Mouse (Mus musculus) gastrocnemius, postnatal 10 days (tissue): ENCODE measurements around the gene Ighmbp2. TPM values are rescaled to one million over a fixed set of nuclear protein-coding genes. Genes with fewer than 3 reads are reported as not detected.
"Not testable (repeated sequence)": the region's sequence is repeated elsewhere in the genome, so short reads cannot be mapped to it uniquely, and the experiment has no call there.

Experiments
- DNase-seq: peaks from one replicate; pipeline ENCODE4 v3.0.0; 2021; ENCODE audit warnings: mixed read lengths
- microRNA-seq, 2 experiments: library from miRNA; unstranded; fragments of <30 nt; microRNA quantifications; one replicate each; pipeline ENCODE4 v1.2.0; 2021
- total RNA-seq, 2 experiments: library from RNA; stranded (reverse); gene quantifications; 2 replicates each; pipeline ENCODE4 v1.2.3; 2021

Gene Ighmbp2
- total RNA-seq, 2 experiments from 2014 or later, result 3.7 to 4.0 TPM

DNA sequence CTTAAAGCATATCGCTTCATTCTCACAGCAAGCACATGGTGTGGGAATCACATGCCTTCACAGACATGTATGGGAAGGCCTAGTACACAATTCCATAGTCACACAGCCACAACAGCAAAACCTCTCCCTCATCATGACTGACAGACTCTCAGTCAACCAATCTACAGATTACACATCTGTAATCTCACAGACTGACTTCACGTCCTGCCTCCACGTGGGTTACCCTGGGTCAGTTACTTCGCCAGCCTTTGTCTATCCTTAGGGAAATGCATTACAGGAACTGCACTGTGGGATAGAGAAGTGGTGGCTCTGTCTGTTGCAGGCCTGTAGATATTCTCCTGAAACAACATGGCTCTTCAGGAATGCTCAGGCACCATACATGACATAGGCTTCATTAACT is 931 bp downstream of the Ighmbp2 start:
- no peak for DNase-seq

DNA sequence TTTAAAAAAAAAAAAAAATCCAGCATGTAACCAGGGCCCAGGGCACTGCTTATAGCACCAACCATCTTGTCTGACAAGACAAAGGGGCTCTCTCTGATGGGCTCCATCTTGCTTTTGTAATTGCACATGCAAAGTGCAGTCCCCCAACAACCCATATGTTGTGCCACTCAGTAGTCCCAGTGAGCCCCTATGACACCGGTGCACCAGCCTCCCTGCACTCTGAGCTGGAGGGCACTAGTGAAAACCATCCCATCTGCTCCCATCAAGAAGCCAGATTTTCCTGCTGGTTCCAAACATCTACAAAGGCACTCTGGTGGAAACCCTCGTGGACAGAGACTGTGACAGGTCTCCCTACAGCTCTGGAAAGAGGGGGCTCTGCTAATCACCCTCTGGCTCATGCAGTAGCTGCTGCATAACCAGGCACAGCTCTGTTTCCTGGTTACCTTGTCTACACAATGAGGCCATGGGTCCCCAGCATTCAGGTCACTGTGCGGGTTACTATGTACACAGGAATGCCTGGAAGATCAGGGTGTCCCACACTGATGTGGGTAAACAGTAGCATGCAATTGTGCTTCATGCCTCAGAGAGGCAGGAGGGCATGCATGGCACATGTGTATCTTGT is 7.0 kb downstream of the Ighmbp2 start:
- DNase-seq, result no peak

DNA sequence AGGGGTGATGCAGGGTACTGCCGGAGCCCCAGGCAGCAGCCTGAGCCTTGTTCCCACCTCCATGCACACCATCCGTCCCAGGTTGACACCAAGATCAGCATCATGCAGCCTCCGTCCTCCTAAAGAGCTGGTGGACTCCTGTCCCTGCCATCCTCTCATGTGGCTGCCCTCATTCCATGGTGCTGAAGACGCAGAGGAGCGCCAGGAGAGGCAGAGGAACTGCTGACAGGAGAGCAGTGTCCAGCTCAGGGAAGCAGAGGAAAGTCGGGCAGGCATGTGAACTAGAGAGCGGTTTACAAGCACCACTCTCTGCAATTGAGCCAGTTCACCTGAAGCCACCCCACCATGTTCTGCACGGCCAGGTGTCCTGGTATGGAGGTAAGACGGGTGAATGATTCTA is 9.5 kb downstream of the Ighmbp2 start:
- DNase-seq, result no peak

DNA sequence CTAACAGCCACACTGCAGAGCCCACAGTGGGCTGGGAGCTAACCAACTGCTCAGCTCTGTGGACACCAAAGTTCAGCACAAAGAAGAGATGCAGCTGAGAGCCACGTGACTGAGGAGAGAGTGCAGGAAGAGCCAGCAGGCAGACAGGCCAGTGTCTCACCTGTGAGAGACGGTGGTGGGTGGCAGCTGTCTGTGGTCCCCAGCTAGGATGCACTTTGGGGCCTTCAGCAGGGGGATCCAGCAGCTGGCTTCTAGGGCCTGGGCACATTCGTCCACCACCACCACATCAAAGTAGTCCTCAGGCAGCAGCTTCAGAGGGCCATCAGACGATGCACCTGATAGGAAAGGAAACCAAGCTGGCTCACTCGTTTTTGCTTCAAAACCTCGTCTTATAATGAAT is 11.5 kb downstream of the Ighmbp2 start:
- no peak for DNase-seq

DNA sequence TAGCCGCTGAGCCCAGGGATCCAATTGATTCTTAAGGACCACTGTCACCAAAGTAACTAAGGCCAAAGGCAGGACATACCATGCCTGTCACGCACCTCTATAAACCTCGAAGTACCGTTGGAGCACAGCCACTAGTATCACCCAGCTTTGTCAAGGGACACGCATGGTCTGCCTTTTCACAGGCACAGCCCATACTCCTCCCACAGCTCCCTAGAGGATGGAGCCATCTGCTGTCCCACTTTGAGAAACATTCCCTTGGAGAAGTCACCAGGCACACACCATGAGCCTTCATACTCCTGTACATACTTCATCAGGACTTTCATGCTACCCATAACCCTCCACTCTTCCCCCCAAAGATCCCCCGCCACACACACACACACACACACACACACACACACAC is 13.0 kb downstream of the Ighmbp2 start:
- no peak for DNase-seq

DNA sequence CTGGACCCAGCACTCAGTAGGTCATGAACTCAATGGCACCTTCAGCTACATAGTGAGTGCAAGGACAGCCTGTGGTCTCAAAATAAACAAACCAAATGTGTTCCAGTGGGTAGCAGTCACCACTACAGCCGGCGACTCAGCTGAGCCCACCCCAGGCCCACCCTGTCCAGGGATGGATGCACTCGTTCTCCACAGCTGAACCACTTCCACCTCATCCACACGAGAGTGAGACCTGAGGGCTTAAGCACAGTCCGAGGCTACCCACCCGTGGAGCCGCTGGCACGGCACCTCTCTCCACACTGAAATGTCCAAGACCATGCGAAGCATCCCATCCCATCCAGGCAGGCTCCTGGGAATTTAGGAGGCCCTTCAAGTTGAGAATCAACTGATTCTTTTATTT is 13.5 kb downstream of the Ighmbp2 start:
- DNase-seq, result no peak

DNA sequence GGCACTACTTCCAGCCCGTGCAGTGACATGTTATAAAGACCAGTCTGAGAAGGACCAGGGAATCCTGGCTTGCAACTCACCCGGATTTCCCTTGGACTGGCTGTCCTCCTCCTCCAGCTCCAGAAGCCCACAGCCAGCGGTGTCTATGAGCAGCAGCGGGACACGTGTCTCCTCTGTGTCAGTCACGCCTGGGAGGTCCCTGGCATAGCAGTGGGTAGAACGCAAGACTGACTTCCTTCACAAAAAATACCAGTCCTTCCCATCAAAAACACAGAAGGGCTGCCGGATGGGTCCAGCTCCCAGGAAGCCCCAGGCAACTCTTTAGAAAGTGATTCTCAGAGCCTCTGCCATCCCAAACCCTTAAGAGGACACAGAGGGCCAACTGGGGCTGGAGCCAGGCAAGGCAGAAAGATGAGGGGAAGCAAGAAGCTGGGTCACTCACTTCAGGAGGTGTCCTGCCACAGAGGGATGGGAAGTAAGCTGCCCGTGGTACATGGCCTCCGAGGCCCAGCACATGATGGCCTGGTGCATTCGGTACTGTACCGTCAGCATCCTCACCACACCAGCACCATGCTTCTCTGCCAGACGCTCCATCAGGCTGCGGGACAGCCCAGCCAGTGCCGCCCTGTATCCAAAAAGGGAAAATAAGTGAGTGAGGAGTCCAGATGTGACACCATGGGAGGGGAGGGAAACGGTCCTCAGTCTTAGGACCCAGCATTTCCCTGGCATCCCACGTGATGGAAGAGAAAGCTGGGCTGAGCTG is 14.4 kb downstream of the Ighmbp2 start:
- DNase-seq, result no peak

DNA sequence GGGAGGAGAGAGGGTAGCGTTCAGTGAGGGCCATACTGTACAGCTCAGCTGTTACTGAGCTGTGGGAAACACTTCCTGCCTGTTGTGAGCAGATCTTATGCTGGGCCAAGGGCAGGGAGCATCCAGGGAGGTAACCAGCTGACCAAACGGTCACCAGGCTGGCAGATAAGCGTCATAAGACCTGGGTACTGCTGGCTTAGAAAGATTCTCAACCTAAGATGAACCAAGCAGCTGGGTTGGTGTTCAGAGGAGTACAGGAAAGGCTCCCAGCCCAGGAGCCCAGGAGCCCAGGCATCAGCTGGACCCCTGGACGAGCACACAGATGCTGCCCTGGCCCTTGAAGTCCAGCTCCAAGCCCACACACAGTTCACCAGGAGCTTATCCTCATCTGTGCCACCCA is 15.5 kb downstream of the Ighmbp2 start:
- no peak for DNase-seq

DNA sequence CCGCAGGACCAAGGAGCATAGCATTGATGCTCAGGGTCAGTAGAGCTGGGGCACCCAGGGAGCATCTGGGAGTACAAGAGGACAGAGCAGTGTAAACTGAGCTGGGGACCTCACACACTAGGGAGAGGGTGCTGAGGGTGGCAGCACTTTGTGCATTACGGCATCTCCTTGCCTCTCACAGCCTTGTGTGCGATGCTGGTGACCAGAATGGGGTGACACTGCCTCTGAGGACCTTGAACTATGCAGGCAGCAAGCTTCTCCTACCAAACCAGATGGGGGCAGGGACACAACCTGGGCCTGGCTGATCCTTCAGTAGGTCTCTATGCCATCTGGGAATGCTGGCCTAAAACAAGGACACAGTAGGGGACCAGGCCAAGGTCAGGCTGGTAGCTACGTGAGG is 16.1 kb downstream of the Ighmbp2 start:
- no peak for DNase-seq

DNA sequence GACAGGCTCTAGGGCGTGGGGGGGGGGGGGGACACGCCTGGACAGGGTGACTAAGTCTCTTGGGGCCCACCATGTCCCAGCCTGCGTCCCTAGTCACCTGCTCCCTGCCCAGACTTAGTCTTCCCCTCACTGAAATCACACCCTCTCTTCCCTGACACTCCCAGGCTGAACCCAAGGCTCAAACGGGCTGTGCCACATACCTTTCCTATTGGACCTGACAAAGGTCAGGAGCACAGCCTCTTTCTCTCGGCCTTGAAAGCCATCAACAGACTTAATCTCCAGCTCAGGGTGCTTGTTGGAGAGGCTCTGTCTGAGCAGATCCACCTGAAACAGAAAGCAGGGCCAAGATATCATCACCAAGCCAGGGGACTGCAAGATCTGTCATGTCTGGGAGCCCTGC is 16.7 kb downstream of the Ighmbp2 start:
- DNase-seq, result no peak

DNA sequence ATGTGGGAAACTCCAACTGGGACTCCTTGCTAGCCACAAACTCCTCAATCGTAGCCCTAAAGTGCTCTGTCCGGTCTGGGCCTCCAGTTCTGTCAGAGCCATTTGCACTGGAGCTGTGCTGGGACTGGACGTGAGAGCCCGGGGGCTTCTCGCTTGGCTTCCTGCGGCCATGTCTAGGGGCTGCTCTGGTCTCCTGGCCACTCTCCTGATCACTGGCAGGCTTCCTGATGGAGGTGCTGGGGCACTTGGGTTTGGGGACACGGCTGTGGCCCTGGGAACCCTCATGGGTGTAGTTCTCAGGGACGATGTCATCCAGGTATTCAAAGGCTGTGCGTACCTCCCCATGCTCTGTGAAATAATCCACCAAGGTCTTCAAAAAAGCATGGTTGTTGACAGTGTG is 17.6 kb downstream of the Ighmbp2 start:
- no peak for DNase-seq

DNA sequence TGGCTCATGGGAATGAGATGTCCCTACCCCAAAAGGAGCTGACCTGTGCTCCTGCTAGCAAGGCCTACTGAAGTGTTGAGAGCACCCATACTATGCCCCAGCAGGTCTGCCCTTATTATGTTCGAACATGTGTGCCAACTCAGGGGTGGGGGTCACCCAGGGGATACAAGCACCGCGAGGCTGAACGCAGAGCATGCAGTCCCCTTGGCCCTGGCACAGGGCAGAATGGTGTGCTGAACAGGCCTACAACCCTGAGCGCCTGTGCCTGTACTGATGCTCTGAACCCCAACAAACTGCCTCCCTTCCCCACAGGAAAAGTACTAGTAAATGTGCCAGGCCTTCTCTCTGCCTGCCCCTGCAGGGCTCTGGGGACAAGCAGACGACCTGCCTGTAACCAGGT is 18.5 kb downstream of the Ighmbp2 start:
- DNase-seq, result no peak

DNA sequence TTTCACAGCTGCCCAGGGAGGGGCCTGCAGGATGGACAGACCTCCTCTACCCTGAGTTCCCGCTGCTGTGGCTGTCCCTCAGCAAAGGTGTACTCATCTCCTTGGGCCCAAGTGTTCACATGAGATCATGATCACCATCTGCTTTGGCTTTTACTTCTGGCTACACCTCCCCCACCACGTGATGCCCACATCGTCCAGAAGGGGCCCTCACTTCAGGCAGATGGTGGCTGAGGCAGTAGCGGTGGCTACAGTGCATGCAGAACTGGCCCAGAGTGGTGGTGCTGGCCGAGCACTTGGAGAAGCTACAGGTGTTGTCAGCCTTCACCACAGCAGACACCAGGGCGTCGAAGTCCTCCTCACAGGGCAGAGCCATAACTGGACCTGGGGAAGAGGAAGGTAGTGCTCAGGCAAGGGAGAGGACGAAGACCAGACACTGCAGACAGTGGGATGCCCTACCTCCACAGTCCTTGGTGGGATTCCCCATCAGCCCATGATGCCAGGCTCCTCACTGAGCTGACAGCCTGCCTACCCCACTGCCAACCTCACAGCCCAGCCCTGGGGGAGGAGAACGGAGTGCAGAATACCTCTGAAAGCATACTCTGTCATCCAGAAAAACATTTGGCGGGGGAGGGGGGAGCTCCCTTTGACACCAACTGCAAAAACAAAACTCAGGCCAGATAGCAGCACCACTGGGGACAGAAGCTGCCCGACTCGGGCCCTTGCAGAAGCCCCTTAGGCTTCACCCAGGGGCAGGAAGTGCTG is 20.9 kb downstream of the Ighmbp2 start:
- DNase-seq, result no peak

DNA sequence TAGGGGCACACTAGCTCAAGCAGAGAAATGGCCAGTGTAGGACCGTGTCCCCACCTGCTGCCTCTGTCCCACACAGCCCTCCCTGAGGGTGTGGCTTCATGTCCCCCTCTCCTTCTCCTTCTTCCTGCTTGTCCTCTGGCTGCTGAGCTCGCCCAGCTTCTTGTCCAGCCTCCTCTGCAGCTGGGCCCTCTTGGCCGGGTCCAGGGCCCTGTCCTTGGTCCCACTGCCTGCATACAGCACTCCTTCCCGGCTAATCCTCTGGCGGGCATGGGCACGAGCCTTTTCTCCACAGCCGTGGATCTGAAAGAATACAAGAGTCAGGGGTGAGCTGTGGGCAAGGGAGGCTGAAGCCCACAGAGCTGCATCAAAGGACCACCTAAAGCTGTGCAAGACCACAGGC is 21.5 kb downstream of the Ighmbp2 start:
- DNase-seq, result no peak

DNA sequence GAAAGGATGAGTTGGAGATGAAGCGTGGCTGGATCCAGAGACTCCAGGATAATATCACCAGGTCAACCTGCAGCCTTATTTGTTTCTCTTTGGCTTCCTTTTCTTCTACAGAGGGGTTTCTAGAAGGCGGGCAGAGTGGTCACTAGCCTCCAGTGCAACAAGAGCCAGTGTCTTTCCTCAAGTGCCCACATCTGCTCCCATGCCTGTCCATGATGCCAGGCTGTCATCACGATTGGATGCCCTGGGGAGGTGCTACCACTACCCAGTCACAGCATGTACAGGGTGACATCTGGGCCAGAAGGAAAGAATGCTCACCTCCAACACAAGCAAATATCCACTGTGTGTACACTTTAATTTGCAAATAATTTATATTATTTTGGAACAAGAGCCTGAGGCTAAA is 22.2 kb downstream of the Ighmbp2 start:
- no peak for DNase-seq

DNA sequence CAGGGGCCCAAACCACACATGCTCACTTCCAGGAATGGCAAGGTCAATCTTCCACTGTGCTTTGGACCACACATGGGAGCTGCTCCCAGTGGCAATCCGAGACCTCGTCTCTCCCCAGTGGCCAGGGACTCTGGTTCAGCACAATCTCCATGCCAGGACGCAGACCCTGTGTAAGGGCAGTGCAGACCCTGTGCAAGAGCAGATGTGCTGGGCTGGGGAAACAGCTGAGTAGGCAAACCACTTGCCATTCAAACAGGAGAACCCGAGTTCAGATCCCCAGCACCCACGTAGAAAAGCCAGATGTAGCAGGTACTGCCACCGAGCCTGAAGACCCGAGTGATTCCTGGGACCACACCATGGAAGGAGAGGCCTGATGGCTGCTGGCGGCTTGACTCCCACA is 22.8 kb downstream of the Ighmbp2 start:
- no peak for DNase-seq

DNA sequence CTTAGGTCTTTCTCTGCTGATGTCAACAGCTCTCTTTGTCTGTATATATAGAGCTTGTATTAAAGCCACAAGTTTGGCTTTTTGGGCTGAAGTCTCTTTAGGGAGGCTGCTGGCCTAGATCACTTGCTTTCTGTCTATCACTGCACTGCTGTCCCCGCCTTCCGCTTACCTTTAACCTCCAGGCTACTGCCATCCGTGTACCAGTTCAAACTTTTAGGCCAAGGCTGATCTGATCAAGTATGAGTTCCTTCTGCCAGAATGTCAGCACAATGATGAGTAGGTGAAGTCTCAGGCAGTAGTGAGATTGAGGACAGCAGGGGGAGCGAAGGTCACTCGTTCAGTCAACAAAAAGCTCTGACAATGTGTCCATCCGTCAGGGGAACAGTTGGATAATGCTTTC is 57.6 kb downstream of the Ighmbp2 start:
- DNase-seq, result not testable (repeated sequence)

DNA sequence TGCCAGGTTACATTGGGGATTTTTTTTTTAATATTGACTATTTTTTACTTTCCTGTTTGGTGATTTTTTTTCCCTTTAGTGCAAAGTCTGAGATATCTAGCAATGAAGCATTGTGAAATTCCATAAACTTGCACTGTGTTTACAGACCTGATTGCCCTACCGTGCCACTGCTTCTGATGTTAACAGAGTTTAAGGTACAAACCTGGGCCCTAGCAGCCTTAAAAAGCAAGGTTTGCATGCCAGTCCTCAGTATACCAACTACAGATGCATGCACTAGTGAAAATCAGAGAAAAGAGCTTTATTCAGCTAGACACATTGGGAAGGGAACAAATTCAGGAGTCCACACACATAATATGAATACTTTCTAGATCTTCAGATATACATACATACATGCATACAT is 67.9 kb downstream of the Ighmbp2 start:
- DNase-seq, result not testable (repeated sequence)

Small RNAs within 50 kb of the gene (microRNA-seq; reads per million reads assigned to microRNA genes)
- gene Mir6984, result 0 reads per million in 2 experiments

Other genes starting within 250 kb of the Ighmbp2 start
- 10 to 100 TPM; 73.4 to 74.8 TPM for gene Mrpl21, start 116 bp downstream of the Ighmbp2 start, total RNA-seq
- 10 to 100 TPM; 34.5 to 45.9 TPM for gene Cpt1a, start 39.3 kb upstream of the Ighmbp2 start, total RNA-seq
- gene Tesmin, start 105.8 kb upstream of the Ighmbp2 start, total RNA-seq, result under 1 TPM; 0.68 to 0.77 TPM
- 1 to 10 TPM in 1 of 2 experiments, not detected in 1; 1.9 TPM for gene Gal, start 131.5 kb upstream of the Ighmbp2 start, total RNA-seq